Mouse (Mus musculus) lung, embryonic 14.5 days (tissue): ENCODE measurements around the gene Gm17304. TPM values are rescaled to one million over a fixed set of nuclear protein-coding genes. Genes with fewer than 3 reads are reported as not detected.

Experiments
- ATAC-seq: fragments of 200-750 bp; cut with Nextera tagmentation; 2 replicates; pipeline ENCODE4 v1.8.0; 2017; ENCODE audit warnings: mild to moderate bottlenecking, moderate TSS enrichment, moderate library complexity; ENCODE audit not compliant: insufficient read depth
- DNase-seq: peaks from one replicate; pipeline ENCODE4 v3.0.0-alpha.2; 2015
- H3K27ac ChIP-seq: fragments of 300-500 bp; sonication (generic); 2 replicates; pipeline ENCODE4 v1.5.1; 2014; ENCODE audit warnings: low read depth, mild to moderate bottlenecking, moderate library complexity
- H3K27me3 ChIP-seq: fragments of 300-500 bp; sonication (generic); 2 replicates; pipeline ENCODE4 v1.6.1; 2014; ENCODE audit warnings: low read length, control low read depth; ENCODE audit not compliant: insufficient read depth
- H3K36me3 ChIP-seq: fragments of 300-500 bp; sonication (generic); 2 replicates; pipeline ENCODE4 v1.6.1; 2014; ENCODE audit warnings: control low read depth; ENCODE audit not compliant: insufficient read depth
- H3K4me1 ChIP-seq: fragments of 300-500 bp; sonication (generic); 2 replicates; pipeline ENCODE4 v1.6.1; 2014; ENCODE audit warnings: antibody characterized with exemption, control low read depth; ENCODE audit not compliant: insufficient read depth
- H3K4me2 ChIP-seq: fragments of 300-500 bp; sonication (generic); 2 replicates; pipeline ENCODE4 v1.6.1; 2014; ENCODE audit warnings: mild to moderate bottlenecking
- H3K4me3 ChIP-seq: fragments of 300-500 bp; sonication (generic); 2 replicates; pipeline ENCODE4 v1.5.1; 2014; ENCODE audit warnings: low read depth, low read length
- H3K9ac ChIP-seq: fragments of 300-500 bp; sonication (generic); 2 replicates; pipeline ENCODE4 v1.6.1; 2014
- H3K9me3 ChIP-seq: fragments of 300-500 bp; sonication (generic); 2 replicates; pipeline ENCODE4 v1.6.1; 2016; ENCODE audit warnings: low read depth, low read length, control low read depth
- CTCF ChIP-seq: IDR thresholded peaks from 2 replicates; pipeline ENCODE4 v1.5.1; 2016; ENCODE audit warnings: antibody characterized with exemption, low read depth
- WGBS: fragments of 180-500 bp; shearing (Covaris S2); extraction: QIAGEN DNeasy Blood & Tissue Kit; methylation state at CpG from one replicate; pipeline ENCODE4 v1.1.7; 2014; 5-methylcytosine and 5-hydroxymethylcytosine counted together
- polyA plus RNA-seq: library from polyadenylated mRNA; unstranded; fragments of >200 nt; fragmentation: Nextera tagmentation; extraction: Ambion mirVana; gene quantifications from 2 replicates; pipeline ENCODE4 v1.2.1, GENCODE M21; 2014

The Gm17304 gene
- polyA plus RNA-seq, 1 experiment from 2014 or later = not detected

GRCm38 (mm10) chr5:106623337-106623736 lies 14.4 kb downstream of the Gm17304 start:
- H3K9ac ChIP-seq = no peak overlapping the region
- no peak overlapping the region for H3K4me2 ChIP-seq
- TF ChIP-seq CTCF = no peak
- H3K4me3 ChIP-seq = no peak overlapping the region
- ATAC-seq (no peak), DNase-seq (no peak)
- WGBS = 87% methylated on average over 4 of the region's 4 CpGs
- H3K36me3 ChIP-seq = peaks cover 64% of the 10 kb centered on the region
- no peak overlapping the region for H3K27ac ChIP-seq
- H3K9me3 ChIP-seq = no peaks in the 10 kb centered on the region
- H3K27me3 ChIP-seq = no peaks in the 10 kb centered on the region
- H3K4me1 ChIP-seq = no peaks in the 10 kb centered on the region

GRCm38 (mm10) chr5:106628369-106629149 lies 19.7 kb downstream of the Gm17304 start:
- no peak for TF ChIP-seq CTCF
- Histone ChIP-seq H3K4me2 (no peak overlapping the region), H3K36me3 (peaks cover 32% of the 10 kb centered on the region), H3K9ac (no peak overlapping the region), H3K27me3 (no peaks in the 10 kb centered on the region), H3K9me3 (no peaks in the 10 kb centered on the region), H3K4me3 (no peak overlapping the region), H3K27ac (no peak overlapping the region), H3K4me1 (no peaks in the 10 kb centered on the region)
- DNase-seq (no peak), ATAC-seq (no peak)
- WGBS = 66% methylated on average over 8 of the region's 8 CpGs

- no peak for TF ChIP-seq CTCF
- Histone ChIP-seq H3K36me3 (peaks cover 50% of the 10 kb centered on the region), H3K27me3 (no peaks in the 10 kb centered on the region), H3K4me1 (no peaks in the 10 kb centered on the region), H3K4me3 (no peak overlapping the region), H3K4me2 (no peak overlapping the region), H3K27ac (no peak overlapping the region), H3K9me3 (no peaks in the 10 kb centered on the region), H3K9ac (no peak overlapping the region)
- DNase-seq (peak; percentile 10), ATAC-seq (no peak)
- WGBS = 73% methylated on average over 13 of the region's 13 CpGs
Measured at GRCm38 (mm10) chr5:106636423-106636946, 27.6 kb downstream of the Gm17304 start.

GRCm38 (mm10) chr5:106639627-106640026 lies 30.7 kb downstream of the Gm17304 start:
- H3K4me3 ChIP-seq = no peak overlapping the region
- H3K36me3 ChIP-seq = peaks cover 37% of the 10 kb centered on the region
- H3K27ac ChIP-seq = no peak overlapping the region
- TF ChIP-seq CTCF = no peak
- WGBS = 95% methylated on average over 2 of the region's 2 CpGs
- DNase-seq (no peak), ATAC-seq (no peak)
- no peak overlapping the region for H3K4me2 ChIP-seq
- H3K27me3 ChIP-seq = no peaks in the 10 kb centered on the region
- H3K9ac ChIP-seq = no peak overlapping the region
- H3K4me1 ChIP-seq = no peaks in the 10 kb centered on the region
- no peaks in the 10 kb centered on the region for H3K9me3 ChIP-seq

GRCm38 (mm10) chr5:106640235-106640809 lies 31.4 kb downstream of the Gm17304 start:
- H3K27ac ChIP-seq = no peak overlapping the region
- no peak overlapping the region for H3K4me3 ChIP-seq
- H3K4me2 ChIP-seq = no peak overlapping the region
- no peaks in the 10 kb centered on the region for H3K27me3 ChIP-seq
- no peaks in the 10 kb centered on the region for H3K4me1 ChIP-seq
- no peak for TF ChIP-seq CTCF
- H3K9ac ChIP-seq = no peak overlapping the region
- peaks cover 32% of the 10 kb centered on the region for H3K36me3 ChIP-seq
- ATAC-seq = no peak
- no peak for DNase-seq
- 77% methylated on average over 5 of the region's 5 CpGs for WGBS
- no peaks in the 10 kb centered on the region for H3K9me3 ChIP-seq

- 66% methylated on average over 3 of the region's 3 CpGs for WGBS
- H3K4me2 ChIP-seq = no peak overlapping the region
- no peak for TF ChIP-seq CTCF
- H3K4me1 ChIP-seq = no peaks in the 10 kb centered on the region
- H3K27ac ChIP-seq = no peak overlapping the region
- H3K27me3 ChIP-seq = no peaks in the 10 kb centered on the region
- H3K36me3 ChIP-seq = peaks cover 17% of the 10 kb centered on the region
- ATAC-seq (no peak), DNase-seq (no peak)
- no peak overlapping the region for H3K9ac ChIP-seq
- no peak overlapping the region for H3K4me3 ChIP-seq
- H3K9me3 ChIP-seq = no peaks in the 10 kb centered on the region
Measured at GRCm38 (mm10) chr5:106641876-106642275, 33.0 kb downstream of the Gm17304 start.

GRCm38 (mm10) chr5:106643434-106643833 lies 34.5 kb downstream of the Gm17304 start:
- ATAC-seq = no peak
- H3K4me2 ChIP-seq = no peak overlapping the region
- no peak overlapping the region for H3K9ac ChIP-seq
- 0 out of 2 replicates have a peak, but pooled peaks cover 2% of the 10 kb centered on the region for H3K36me3 ChIP-seq
- TF ChIP-seq CTCF = no peak
- DNase-seq = no peak
- no peaks in the 10 kb centered on the region for H3K4me1 ChIP-seq
- no peaks in the 10 kb centered on the region for H3K9me3 ChIP-seq
- no peak overlapping the region for H3K4me3 ChIP-seq
- WGBS = 88% methylated on average over 4 of the region's 4 CpGs
- H3K27ac ChIP-seq = no peak overlapping the region
- H3K27me3 ChIP-seq = no peaks in the 10 kb centered on the region
